Mouse (Mus musculus) right cerebral cortex, adult 2 months (tissue): ENCODE measurements around the gene Boc.

Source experiments
- DNase-seq, 2 experiments: peaks; one replicate each; pipeline ENCODE4 v3.0.0; 2021 to 2022; ENCODE audit warnings: low spot score in 2 of 2

Gene Boc

DNA sequence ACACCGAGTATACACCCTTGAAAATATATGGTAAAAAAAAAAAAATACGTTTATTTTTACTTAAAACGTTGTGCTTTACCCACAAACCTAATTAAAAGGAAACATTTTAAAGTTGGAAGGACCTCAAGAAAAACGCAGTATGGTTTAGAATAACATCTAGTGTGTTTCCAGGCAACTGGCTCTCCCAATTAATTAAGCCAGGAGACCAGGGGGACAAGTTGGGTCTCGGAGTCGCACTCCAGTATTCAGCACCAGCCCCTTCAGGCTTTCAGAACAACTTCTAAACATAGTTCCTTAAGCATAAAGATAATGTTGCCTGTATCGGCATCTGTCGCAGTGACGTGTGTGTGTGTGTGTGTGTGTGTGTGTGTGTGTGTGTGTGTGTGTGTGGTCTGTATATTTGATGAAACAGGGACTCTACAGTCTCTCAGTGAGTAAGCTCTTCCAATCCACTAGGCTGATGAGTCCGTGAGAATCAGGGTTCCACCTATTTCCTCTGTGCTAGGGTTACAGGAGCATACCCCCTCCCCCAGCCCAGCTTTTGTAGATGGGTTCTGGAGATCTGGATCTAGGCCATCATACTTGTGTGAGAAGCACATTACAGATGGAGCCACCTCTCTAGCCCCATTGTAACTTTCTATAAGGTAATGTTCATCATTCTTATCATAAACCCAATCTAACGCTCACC lies 31.3 kb downstream of the Boc start:
- DNase-seq: no peak

DNA sequence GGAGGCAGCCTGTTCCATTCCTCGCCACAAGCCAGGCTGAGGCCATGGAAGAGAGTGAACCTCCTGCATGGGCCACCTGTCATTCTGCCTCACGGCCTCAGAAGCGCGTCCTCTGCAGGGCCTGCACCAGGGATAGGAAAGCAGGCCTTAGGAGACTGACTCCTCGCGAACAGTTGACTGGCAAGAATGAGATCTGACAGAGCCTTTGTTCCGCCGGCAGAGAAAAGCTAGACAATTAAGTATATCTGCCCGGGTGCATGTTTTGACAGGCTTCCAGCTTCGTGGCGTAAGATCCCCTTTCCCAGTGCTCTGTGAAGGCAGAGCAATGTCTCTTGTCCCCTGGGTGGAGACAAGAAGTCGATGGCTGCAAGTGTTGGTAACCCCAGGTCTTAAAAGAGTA lies 32.0 kb downstream of the Boc start:
- DNase-seq: no peak

DNA sequence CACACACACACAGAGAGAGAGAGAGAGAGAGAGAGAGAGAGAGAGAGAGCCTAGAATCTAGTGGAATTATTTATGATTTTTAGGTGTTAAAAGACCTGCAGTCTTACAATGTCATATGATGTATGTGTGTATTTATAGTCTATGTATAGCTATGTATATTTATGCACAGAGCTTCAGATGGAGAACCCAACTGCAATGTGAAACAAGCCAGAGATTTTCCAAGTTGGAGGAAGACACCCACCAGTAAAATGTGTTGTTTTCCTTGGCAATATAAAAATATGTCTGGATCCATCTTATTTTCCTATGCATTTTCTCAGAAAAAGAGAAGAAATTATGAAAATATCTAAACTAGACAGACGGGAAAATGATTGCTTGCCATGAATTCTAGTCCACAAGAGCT lies 32.7 kb downstream of the Boc start:
- DNase-seq: no peak

DNA sequence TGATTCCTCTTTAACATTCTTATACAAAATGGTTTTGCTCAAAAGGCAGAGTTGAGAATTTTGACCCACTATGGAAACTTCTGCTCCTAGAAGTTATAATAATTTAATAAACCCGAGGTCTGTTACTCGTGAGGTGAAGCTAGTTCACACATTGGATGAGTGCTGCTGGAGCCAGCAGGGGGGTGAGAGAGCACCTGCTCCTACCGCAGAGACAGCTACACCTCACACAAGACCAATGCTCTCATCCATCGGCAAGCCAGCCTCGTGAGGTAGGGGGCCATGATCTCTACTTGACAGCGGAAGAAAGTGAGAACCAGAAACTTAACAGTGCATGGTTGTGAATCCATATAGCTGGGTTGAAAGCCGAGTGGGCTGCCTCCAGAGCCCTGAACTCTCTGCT lies 35.1 kb downstream of the Boc start:
- no peak for DNase-seq

DNA sequence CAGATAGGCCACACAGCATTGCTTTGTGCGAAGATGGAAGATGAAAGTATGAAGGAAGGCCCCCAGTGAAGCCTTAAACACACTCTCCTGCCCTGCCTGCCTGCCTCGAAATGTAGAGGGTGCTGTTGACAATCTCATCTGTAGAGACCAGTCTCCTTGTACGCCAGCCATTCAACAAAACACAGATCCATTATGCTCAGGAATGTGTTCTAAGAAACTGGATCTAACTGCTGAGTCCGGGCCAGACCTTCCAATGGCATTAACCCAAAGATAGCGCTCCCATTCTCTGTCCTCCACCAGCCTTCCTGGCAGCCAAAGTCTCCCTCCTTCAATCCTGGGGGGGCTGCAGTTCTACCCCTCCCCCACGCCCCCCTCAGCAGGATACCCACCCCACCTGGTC lies 42.2 kb downstream of the Boc start:
- DNase-seq: no peak

DNA sequence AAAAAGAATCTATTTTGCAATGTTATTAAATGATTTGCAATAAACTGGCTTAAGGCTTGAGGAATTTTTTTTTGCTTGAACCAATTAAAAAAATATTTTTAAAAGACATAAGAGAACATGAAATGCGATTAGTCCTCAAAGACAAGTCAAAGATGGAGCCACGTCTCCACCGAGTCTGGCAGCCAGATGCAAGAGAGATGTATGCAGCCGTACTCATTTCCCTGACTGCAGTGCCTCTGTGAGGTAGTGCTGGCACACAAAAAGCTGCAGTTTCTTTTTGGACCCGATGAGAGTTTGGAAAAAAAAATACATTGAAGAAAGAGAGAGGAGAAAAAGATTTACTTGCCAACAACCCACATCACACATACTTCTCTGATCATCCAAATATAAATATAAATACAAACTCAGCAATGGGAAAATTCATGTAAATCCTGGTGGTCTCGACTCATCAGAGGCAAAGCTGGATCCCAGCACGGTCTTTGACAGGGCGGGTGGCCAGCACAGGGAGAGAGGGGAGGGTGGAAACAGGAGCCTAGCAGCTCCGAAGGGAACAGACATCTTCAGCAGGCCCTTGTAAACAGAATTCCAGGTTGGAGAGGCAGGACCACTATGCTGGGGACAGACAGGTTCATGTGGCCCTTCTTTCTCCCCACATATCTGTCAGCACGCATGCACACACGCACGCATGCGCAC lies 48.0 kb downstream of the Boc start:
- no peak for DNase-seq

DNA sequence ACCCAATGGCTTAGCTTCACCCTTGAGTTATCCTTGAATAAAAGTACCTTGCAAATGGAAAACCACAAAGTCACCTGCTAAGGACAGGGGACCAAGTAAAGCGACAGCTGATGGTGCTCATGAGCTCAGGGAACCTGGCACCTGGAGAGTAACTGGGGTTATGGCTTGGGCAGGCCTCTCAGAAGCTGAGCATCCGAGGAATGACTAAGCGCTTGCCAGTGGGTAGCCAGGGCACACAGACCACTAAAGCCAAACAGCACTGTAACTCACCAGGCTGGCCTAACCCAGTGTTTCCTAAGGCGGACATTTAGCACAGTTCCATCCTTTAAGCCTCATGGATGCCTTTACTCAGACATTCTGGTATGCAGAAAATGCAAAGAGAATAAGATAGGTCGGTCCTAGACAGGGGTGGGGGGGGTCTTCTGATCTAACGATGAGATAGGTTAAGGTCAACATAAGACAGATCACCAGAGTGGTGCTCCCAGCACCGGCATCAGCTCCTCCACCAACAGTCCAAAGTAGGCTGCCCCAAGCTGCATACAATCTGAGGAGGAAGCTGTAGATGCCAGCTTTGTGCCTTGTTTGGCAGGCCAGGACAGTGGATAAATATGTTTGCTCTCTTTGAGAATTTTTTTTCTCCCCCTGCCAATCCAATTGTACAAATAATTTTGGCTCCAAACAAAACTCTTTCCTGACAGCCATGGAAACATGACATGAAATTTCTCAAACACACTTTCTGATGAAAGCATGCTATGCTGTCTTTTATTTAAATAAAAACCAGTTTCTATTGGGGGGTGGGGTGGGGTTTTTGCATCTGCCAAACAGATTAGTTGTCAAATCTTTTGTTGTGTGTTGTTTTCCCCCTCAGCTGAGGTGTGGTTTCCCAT lies 49.0 kb downstream of the Boc start:
- DNase-seq: no peak

DNA sequence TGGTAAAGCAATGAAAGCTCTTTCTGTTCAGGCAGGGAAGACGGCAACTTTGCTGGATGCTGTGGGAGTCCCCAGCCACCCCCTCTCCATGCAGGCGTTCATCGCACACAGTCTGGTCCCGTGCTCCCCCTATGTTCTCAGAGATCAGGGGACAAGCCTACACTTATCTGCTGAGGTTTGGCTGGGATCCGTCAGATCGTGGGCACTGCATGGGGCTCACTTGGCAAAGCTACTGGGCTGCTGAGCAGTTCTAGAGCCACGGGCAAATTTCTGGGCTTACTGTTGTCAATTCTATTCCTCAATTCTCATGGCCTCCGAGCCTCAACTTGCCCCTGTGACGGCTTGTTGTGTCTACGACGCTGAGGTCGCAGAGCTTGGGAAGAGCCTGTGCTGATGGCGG lies 49.9 kb downstream of the Boc start:
- DNase-seq: peak in 1 of 2 experiments; percentile 39

DNA sequence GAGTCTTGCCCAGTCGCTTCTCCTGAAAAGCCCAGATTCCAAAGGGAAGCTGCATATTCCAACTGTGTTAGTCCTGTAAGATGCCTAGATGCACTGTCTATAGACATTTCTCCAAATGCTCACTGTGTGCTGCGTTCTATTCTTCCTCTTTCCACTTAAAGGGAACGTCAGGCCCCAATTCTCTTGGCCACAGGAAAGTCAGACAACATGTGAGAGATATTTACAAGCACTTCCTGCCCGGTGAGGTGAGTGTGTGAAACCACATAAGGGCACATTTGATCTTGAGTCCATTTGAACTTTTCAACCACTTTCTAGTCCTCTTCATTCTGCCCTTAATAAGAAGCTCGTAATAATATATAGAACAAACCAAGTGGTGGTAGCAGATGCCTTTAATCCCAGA lies 50.7 kb downstream of the Boc start:
- DNase-seq: no peak

DNA sequence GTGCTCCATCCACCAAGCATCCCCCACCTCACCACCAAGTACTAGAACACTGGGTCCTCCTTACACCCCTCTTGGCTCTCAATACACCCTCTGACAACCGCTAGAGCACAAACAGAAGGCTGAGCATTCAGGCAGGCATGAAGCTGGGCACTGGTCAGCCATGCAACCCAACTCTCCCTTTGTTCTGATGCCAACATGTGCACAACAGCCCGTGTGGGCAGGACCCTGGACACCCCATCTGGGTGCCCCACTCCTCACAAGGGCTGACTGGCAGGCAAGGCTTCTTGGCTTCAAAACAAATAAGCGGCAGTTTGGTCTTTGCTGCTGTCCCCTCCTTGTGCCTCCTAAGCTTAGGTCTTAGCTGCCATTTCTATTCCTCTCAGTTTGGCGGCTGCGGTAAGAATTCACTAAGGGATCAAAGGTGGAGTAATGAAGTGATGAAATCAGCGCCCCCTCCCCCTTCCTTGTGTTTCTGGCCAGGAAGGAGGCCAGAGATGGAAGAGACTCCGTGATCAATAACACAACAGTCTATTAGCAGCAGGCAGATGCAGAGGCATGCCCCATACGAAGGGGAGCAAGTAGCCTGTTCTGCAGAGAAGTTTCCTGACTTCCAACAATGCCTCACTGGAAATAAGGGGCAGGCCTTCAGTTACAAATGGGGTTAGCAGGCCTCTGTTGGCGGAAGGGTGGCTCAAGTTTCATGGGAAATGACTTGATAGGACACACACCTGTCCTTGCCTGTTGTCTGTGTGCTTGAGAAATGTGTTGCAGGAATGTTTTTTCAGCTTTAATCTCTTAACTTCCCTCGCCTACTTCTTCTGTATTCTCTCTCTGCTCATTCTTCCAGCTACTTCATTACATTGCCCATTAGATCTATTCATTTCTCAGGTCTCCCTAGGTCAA lies 51.4 kb downstream of the Boc start:
- no peak for DNase-seq

DNA sequence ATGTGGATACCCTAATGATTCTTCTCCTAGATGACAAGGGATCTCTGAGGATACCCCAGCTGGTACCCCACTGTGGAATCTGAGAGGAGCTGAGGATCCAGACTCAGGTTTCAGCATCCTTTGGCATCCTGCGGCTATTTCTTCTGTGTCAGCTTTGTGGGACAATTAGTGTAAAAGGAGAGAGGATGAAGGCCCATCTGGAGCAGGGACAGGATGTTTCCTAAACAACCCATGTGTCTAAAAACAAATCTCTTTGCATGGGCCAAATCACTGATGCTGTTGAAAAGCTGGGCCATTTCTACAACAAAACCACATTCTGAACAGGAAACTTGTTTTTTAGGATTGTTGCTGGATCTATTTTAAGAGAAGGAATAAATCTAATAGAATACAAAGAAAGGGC lies 53.5 kb downstream of the Boc start:
- no peak for DNase-seq

DNA sequence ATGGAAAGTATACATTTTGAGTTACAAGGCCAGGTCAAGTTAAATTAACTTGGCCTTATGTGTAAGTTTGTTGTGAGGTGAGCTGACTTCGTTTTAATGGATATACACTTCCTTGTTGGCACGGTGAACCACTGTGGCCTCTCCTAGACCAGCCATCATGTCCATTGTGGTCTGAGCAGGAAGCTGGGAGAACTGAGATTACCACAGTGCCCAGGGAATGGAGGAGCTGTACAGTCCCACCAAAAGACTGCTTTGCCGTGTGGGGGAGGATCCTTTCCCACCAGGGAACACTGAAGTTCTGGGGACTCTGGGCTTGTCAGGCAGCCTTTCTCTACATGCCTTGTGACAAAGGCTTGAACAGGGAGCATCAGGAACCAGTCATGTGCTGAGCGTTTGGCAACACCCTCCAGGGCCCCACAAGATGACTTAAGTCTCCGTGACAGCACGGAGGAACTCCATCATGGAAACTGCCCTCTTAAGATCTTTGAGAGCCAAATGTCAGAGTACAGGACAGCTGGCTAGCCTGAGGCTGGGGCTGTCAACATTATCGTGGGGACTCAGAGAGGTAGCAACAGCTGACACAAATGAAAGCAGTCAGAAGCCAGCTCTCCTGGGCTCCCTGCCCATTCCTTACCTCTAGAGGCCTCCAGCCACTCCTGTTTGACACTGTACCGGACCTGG lies 55.7 kb downstream of the Boc start:
- DNase-seq: no peak

DNA sequence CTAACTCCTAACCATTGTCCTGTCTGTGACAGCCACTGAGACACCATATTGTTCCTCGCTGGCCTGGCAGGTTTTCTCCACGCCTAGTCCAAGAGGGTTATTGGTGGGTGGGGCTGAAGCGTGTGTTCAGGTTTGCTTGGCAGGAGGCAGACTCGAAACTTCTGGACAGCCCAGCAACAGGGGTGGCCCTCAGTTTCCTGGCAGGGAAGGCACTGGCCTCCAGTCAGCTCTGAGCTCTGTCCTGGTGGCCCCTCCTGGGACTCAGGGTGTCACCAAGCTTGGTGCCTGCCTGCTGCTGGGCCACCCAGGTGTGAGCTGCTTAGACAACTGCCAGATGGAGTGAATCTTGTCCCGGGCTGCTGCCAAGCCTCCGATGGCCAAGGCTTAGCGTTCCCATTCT lies 56.4 kb downstream of the Boc start:
- no peak for DNase-seq

DNA sequence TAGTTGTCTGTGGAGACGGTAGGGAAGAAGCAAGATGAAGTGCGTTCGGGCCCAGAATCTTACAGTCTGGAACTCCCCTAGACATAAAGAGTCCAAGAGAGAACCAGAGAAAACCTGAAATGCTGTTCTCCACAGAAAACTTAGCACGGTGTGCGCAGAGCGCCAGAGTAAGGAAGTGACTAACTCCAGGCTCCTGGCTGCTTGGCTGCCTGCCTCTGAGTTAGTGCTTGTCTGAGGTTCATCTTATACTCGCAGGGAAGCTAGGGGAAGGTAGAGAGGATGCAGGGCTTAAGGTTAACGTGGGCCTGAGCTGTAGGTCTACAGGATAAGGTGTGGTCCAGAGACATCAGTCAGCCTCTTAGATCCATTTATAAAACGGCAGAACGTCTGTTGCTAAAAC lies 56.9 kb downstream of the Boc start:
- no peak for DNase-seq

DNA sequence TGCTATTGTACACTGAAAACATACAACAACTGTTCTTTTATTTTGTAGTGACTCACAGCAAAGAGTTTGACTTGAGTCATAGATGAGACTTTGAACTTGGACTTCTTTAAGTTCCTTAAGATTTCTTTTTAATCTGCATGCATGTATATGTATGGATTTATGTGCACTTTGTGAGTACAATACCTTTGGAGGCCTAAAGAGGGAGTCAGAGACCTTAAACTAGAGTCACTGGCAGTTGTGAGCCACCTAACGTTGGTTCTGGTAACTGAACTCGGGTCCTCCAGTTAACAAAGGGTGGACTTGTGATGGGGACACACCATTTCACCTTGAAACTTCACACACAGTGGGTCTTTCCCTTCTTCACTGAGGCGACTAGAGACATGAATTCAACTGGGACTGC lies 60.2 kb downstream of the Boc start:
- no peak for DNase-seq

DNA sequence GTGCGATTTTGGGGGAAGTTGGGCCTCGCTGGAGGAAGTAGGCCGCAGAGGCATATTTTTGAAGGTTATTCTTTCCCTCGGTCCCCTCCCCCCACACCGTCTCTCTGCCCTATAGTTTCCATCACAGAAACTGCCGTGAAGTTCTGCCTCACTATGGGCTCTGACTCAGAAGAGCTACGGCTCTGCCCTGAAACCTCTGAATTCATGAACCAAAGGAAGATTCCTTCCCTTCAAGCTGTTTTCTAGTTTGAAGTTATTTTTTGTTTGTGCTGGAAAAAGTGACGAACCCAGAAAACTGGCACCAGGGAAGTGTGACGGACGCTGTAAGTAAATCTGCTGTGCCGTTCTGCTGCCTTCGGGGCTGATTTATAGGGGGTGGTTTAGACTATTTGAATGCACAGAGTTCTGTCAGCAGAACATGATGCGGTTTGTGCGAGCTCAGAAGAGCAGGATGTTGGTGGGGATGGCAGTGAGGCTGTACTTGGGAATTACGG lies 61.7 kb downstream of the Boc start:
- DNase-seq: no peak

DNA sequence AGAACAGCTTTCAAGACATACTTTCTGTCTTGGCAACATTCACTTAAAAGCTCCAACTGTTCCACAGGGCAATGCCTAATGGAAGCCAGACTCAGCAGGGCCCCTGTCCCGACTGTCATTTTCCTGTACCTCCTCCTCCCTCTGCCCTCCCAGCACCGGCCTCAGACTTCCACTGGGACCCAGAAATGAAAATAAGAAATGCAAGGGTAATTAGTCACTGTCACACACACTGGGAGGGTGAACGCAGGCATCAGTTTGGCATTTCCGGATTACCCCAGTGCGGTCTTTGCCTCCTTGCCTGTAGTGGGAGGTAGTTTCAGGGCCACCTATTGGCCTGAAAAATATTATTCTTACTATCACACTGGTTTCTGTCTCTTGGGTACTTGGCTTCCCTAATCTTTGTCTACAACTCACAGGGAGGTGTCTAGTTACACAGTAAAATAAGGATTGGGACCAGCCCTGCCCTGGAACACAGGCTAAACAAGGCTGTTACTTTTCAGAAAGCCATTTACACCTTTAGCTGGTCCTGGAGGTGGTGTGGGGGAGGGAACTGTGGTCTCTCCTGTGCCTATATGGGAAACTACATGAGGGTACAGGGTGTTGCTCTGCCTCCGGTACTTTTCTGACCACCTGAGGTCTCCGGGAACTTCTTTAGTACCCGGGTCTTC lies 64.1 kb downstream of the Boc start:
- no peak for DNase-seq

DNA sequence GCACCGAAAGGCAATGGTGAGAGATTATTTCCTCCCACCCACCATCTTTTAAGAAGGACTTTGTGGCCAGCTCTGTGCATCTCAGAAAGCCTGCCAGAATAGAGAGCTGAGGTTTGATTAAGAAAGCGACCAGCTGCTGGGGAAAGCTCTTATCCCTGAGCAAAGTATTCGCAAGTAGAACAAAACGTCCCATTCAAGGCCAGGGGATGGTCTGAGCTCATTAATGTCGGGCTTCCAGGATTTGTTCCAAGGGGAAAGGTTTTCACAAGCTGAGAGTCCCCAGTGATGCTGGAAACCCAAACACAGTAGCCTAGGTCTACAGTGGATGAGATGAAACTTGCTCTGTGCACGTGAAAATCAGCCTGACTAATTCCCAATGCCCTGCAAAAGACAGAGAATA lies 64.8 kb downstream of the Boc start:
- no peak for DNase-seq

DNA sequence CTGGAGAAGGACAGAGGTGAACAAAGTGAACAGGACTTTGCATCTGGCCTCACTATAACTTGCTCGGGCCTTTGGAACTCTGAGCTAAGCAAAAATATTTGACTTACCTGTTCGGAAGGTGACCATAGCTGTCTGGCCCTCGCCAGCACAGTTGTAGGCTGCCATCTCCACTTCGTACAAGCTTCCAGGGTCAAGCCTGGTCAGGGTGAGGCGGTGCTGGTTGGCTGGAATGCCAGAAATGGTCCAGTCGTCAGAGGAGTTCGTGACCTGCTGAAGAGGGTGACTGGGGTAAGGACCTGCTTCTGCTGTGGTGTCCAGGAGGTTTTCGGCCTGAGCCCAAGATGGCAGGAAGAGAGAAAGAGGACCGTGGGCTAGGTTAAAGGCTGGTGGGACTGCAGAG lies 66.0 kb downstream of the Boc start:
- no peak for DNase-seq

DNA sequence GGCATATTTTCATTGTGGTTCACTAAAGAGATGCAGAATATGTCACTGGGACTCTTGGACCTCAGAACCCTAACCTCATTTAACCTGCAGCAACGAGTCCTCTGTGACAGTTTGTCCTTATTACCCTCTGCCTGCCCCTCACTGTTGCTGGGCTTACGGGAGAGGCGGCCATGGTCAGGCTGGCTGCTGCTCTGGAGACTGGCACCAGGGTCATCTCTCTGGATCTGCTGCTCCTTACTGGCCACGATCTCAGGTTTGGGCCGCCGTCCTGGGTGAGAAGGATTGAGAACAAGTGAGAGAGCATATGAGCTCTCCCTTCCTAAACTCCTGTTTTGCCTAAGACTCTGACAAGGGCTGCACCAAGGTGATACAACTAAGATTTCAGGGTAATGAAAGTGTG lies 66.5 kb downstream of the Boc start:
- no peak for DNase-seq
